8 mouse cellular contexts compared by ENCODE assay signal in the genomic region with DNA sequence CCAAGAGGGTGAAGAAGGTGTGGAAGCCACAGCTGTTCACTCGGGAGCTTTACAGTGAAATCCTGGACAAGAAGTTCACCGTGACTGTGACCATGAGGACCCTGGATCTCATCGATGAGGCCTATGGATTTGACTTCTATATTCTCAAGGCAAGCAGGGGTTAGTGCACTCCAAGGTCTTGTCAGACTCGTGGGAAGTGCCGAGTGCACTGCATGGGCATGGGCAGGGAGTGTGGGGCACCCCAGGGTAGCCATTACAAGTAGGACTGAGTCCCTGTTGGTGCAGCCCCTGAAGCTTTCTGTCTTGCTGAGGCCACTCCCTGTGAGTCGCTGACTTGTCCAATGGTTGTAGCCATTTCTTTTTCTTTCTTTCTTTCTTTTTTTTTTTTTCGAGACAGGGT. TPM values are rescaled to one million over a fixed set of nuclear protein-coding genes. Genes with fewer than 3 reads are reported as not detected.
DNase-seq lines count a peak whose midpoint lies in the region; ATAC-seq and TF ChIP-seq lines count a peak whose summit lies in the region.

No protein-coding gene starts in this region.

- H3K4me2 ChIP-seq in heart, embryonic 12.5 days, result peak overlapping the region; percentile 79

- DNase-seq in heart, postnatal 36 days, result no peak
- DNase-seq in ES-E14 (ENCODE audit: low read depth, low spot score) (no peak), MN1 (ENCODE audit: low spot score) (no peak)
- no peak for DNase-seq in hindbrain, embryonic 10.5 days (ENCODE audit: low spot score)
- DNase-seq in midbrain, embryonic 10.5 days (ENCODE audit: low spot score), result no peak
- DNase-seq in right cerebral cortex, postnatal 4 days, result no peak
- DNase-seq in left cerebral cortex, postnatal 4 days, result no peak

- H3K27ac ChIP-seq in heart, embryonic 12.5 days (ENCODE audit: poor library complexity, severe bottlenecking), result no peak overlapping the region
- H3K27ac ChIP-seq in ES-E14 (ENCODE audit: insufficient read depth, low read depth, low read length, poor library complexity, severe bottlenecking), result no peak overlapping the region
- H3K27ac ChIP-seq in hindbrain, embryonic 10.5 days, result no peak overlapping the region
- H3K27ac ChIP-seq in midbrain, embryonic 10.5 days (replicated peaks), result no peak overlapping the region

- peak overlapping the region; percentile 89 for H3K4me3 ChIP-seq in heart, embryonic 12.5 days
- H3K4me3 ChIP-seq in ES-E14 (ENCODE audit: insufficient read depth in 1 of 2, low read depth in 1 of 2, low read length in 2 of 2, poor library complexity in 1 of 2, severe bottlenecking in 1 of 2), result peak overlapping the region; percentile 90 to 92
- peak overlapping the region; percentile 74 for H3K4me3 ChIP-seq in hindbrain, embryonic 10.5 days
- peak overlapping the region; percentile 96 for H3K4me3 ChIP-seq in midbrain, embryonic 10.5 days

- in situ Hi-C loops in ES-E14 (cut with MboI; ENCODE audit: low sequenced_read_pairs in 2 of 2, unreplicated experiment in 2 of 2), result no loop called here

- ATAC-seq in heart, embryonic 12.5 days (ENCODE audit: insufficient number of reproducible peaks, low FRiP score), result no peak

- H3K36me3 ChIP-seq in heart, embryonic 12.5 days, result peaks cover 46% of the 10 kb centered on the region
- H3K36me3 ChIP-seq in ES-E14 (ENCODE audit: control insufficient read depth, insufficient read depth, low read length, poor library complexity, severe bottlenecking), result peaks cover 59% of the 10 kb centered on the region
- H3K36me3 ChIP-seq in hindbrain, embryonic 10.5 days, result peaks cover 52% of the 10 kb centered on the region
- peaks cover 51% of the 10 kb centered on the region for H3K36me3 ChIP-seq in midbrain, embryonic 10.5 days

- intact Hi-C loops in heart, postnatal 36 days (cut with DNase I), result loop anchor here (5.0 to 10.0 kb wide), 2 partner anchors 118 to 330 kb away; a partner anchor contains a TSS
- intact Hi-C loops in left cerebral cortex, postnatal 4 days (cut with DNase I), result no loop called here

- peaks cover 8% of the 10 kb centered on the region for H3K4me1 ChIP-seq in heart, embryonic 12.5 days (replicated peaks)
- peaks cover 0 to 16% of the 10 kb centered on the region in 2 experiments; a peak in 1 of 4 replicates for H3K4me1 ChIP-seq in ES-E14 (ENCODE audit: control insufficient read depth in 2 of 2, insufficient read depth in 2 of 2, low read length in 2 of 2, poor library complexity in 1 of 2)
- peaks cover 32% of the 10 kb centered on the region for H3K4me1 ChIP-seq in hindbrain, embryonic 10.5 days (replicated peaks)
- peaks cover 34% of the 10 kb centered on the region for H3K4me1 ChIP-seq in midbrain, embryonic 10.5 days

- H3K27me3 ChIP-seq in heart, embryonic 12.5 days (replicated peaks), result peaks cover 9% of the 10 kb centered on the region
- H3K27me3 ChIP-seq in hindbrain, embryonic 10.5 days (ENCODE audit: insufficient read depth, poor library complexity, severe bottlenecking), result peaks cover 4% of the 10 kb centered on the region; the same call in 1 of the 2 replicates
- peaks cover 49% of the 10 kb centered on the region for H3K27me3 ChIP-seq in midbrain, embryonic 10.5 days (ENCODE audit: low read depth, poor library complexity, severe bottlenecking)

- H3K9me3 ChIP-seq in heart, embryonic 12.5 days (replicated peaks), result no peaks in the 10 kb centered on the region
- no peaks in the 10 kb centered on the region for H3K9me3 ChIP-seq in ES-E14 (ENCODE audit: control insufficient read depth, insufficient read depth, low read depth, low read length)
- no peaks in the 10 kb centered on the region for H3K9me3 ChIP-seq in hindbrain, embryonic 10.5 days
- H3K9me3 ChIP-seq in midbrain, embryonic 10.5 days (replicated peaks), result no peaks in the 10 kb centered on the region

- H3K9ac ChIP-seq in heart, embryonic 12.5 days, result peak overlapping the region; percentile 86
- H3K9ac ChIP-seq in ES-E14 (ENCODE audit: insufficient read depth, low read depth, low read length, poor library complexity, severe bottlenecking), result peak overlapping the region; percentile 88

- 86% methylated on average over 7 of the region's 7 CpGs for WGBS in heart, embryonic 12.5 days
- 89% methylated on average over 7 of the region's 7 CpGs for WGBS in hindbrain, embryonic 10.5 days
- WGBS in midbrain, embryonic 10.5 days, result 95% methylated on average over 7 of the region's 7 CpGs

TF ChIP-seq in ES-E14, 5 proteins besides CTCF, POLR2A, EP300 and RAD21:
- TF ChIP-seq ZC3H11A (IDR thresholded peaks at IDR 0.05; ENCODE audit: borderline replicate concordance, low read depth, low read length) (no peak), ZNF384 (IDR thresholded peaks at IDR 0.05; ENCODE audit: low read depth, low read length) (no peak), HCFC1 (IDR thresholded peaks at IDR 0.05; ENCODE audit: borderline replicate concordance, insufficient read depth, low read length) (no peak), MAFK (IDR thresholded peaks at IDR 0.05; ENCODE audit: insufficient read depth, low read depth, low read length) (no peak), CHD2 (IDR thresholded peaks at IDR 0.05; ENCODE audit: low read depth, low read length) (no peak)

RNA-seq across cellular contexts. Expression of a gene that starts 1.3 kb away (rescaled TPM):
- polyA plus RNA-seq in heart, embryonic 12.5 days (2016; fragmentation: Nextera tagmentation; extraction: Ambion mirVana), result 199 and 201 TPM in 2 replicates
- 100 to 1,000 TPM; 134 to 148 TPM for total RNA-seq in heart, postnatal 36 days (2021)
- total RNA-seq in ES-E14 (2012; rRNA removed), result 154 and 156 TPM in 2 replicates
- polyA plus RNA-seq in hindbrain, embryonic 10.5 days (2016; fragmentation: Nextera tagmentation; extraction: Ambion mirVana), result 301 and 318 TPM in 2 replicates
- 301 and 332 TPM in 2 replicates for polyA plus RNA-seq in midbrain, embryonic 10.5 days (2016; fragmentation: Nextera tagmentation; extraction: Ambion mirVana)
- total RNA-seq in left cerebral cortex, postnatal 4 days (2021), result 10 to 100 TPM; 74.2 to 80.5 TPM

RNA-seq across cellular contexts. Expression of a gene that starts 11.5 kb away (rescaled TPM):
- 1.2 TPM in 2 replicates for polyA plus RNA-seq in heart, embryonic 12.5 days (2016; fragmentation: Nextera tagmentation; extraction: Ambion mirVana)
- 1 to 10 TPM; 3.6 to 4.1 TPM for total RNA-seq in heart, postnatal 36 days (2021)
- 22.3 and 28.5 TPM in 2 replicates for total RNA-seq in ES-E14 (2012; rRNA removed)
- 1.8 and 1.9 TPM in 2 replicates for polyA plus RNA-seq in hindbrain, embryonic 10.5 days (2016; fragmentation: Nextera tagmentation; extraction: Ambion mirVana)
- 1.6 and 2.0 TPM in 2 replicates for polyA plus RNA-seq in midbrain, embryonic 10.5 days (2016; fragmentation: Nextera tagmentation; extraction: Ambion mirVana)
- 1 to 10 TPM; 7.0 to 7.7 TPM for total RNA-seq in left cerebral cortex, postnatal 4 days (2021)

RNA-seq across cellular contexts. Expression of a gene that starts 13.9 kb away (rescaled TPM):
- polyA plus RNA-seq in heart, embryonic 12.5 days (2016; fragmentation: Nextera tagmentation; extraction: Ambion mirVana), result 11.4 and 11.7 TPM in 2 replicates
- 10 to 100 TPM; 15.9 to 17.3 TPM for total RNA-seq in heart, postnatal 36 days (2021)
- 33.6 and 38.9 TPM in 2 replicates for total RNA-seq in ES-E14 (2012; rRNA removed)
- polyA plus RNA-seq in hindbrain, embryonic 10.5 days (2016; fragmentation: Nextera tagmentation; extraction: Ambion mirVana), result 9.1 and 9.4 TPM in 2 replicates
- polyA plus RNA-seq in midbrain, embryonic 10.5 days (2016; fragmentation: Nextera tagmentation; extraction: Ambion mirVana), result 9.9 and 10.0 TPM in 2 replicates
- total RNA-seq in left cerebral cortex, postnatal 4 days (2021), result 10 to 100 TPM; 37.5 to 37.8 TPM

RNA-seq across cellular contexts. Expression of a gene that starts 29.2 kb away (rescaled TPM):
- polyA plus RNA-seq in heart, embryonic 12.5 days (2016; fragmentation: Nextera tagmentation; extraction: Ambion mirVana), result 65.9 and 69.0 TPM in 2 replicates
- total RNA-seq in heart, postnatal 36 days (2021), result 1 to 10 TPM; 2.8 to 3.5 TPM
- 96.4 and 133 TPM in 2 replicates for total RNA-seq in ES-E14 (2012; rRNA removed)
- polyA plus RNA-seq in hindbrain, embryonic 10.5 days (2016; fragmentation: Nextera tagmentation; extraction: Ambion mirVana), result 95.9 and 109 TPM in 2 replicates
- 87.4 and 106 TPM in 2 replicates for polyA plus RNA-seq in midbrain, embryonic 10.5 days (2016; fragmentation: Nextera tagmentation; extraction: Ambion mirVana)
- 1 to 10 TPM; 8.9 to 9.6 TPM for total RNA-seq in left cerebral cortex, postnatal 4 days (2021)

RNA-seq across cellular contexts. Expression of a gene that starts 34.4 kb away (rescaled TPM):
- polyA plus RNA-seq in heart, embryonic 12.5 days (2016; fragmentation: Nextera tagmentation; extraction: Ambion mirVana), result 33.4 and 37.1 TPM in 2 replicates
- total RNA-seq in heart, postnatal 36 days (2021), result 10 to 100 TPM; 10.2 to 11.2 TPM
- 12.6 and 15.2 TPM in 2 replicates for total RNA-seq in ES-E14 (2012; rRNA removed)
- polyA plus RNA-seq in hindbrain, embryonic 10.5 days (2016; fragmentation: Nextera tagmentation; extraction: Ambion mirVana), result 30.2 and 30.7 TPM in 2 replicates
- polyA plus RNA-seq in midbrain, embryonic 10.5 days (2016; fragmentation: Nextera tagmentation; extraction: Ambion mirVana), result 27.8 and 28.2 TPM in 2 replicates
- total RNA-seq in left cerebral cortex, postnatal 4 days (2021), result 10 to 100 TPM; 21.7 to 24.3 TPM
